Mouse (Mus musculus) embryo, embryonic 11.5 days (tissue): Measurements from ENCODE around the gene Ankrd37.

Source experiments
- DNase-seq: peaks from one replicate; pipeline ENCODE4 v3.0.0-alpha.2; 2012; ENCODE audit warnings: low read depth, low spot score

The Ankrd37 gene

GRCm38 (mm10) chr8:46005596-46005995 is at the start of gene Ankrd37:
TSS of gene Ankrd37 (minus strand) at chr8:46005707.
- DNase-seq, result no peak

- DNase-seq, result no peak
Observed at GRCm38 (mm10) chr8:46040260-46040659, 34.8 kb upstream of the Ankrd37 start.

DNA sequence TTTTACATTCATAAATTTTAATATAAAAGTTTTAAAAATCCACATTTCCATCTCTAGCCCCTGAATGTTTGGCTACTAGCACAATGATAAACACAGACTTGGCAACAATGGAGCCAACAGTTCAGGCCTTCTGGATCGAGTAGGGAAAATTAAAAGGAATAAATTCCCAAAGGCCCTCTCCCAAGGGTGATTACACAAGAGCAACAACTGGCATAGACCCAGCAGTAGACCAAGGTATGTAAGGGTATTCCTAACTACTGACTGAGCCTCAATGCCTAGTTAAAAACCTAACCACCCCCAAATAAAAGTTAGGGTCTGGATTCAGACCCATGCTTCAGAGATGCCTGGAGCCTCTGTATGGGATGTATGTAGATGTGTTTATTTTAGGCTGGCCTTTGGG is 34.2 kb upstream of the Ankrd37 start:
- no peak for DNase-seq

DNA sequence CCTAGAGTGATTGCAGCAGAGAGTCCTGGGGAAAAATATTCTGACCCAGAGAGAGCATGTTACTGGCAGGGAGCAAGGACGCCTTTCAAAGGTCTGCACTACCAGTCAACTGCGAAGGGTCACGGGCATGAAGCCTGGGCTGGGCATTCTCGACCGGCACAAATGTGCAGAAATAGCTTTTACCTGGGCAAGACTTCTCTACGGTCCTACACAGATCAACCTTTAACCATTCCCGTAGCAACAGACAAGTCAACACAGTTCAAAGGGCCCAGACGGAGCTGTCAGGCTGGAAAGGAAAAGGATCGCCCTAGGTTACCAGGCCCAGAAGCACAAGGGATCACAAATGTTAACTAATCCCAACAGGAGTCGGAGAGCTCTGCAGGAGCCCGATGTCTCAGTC is 30.7 kb upstream of the Ankrd37 start:
- DNase-seq, result no peak

GRCm38 (mm10) chr8:46024392-46024791 is 18.9 kb upstream of the Ankrd37 start:
- no peak for DNase-seq

- DNase-seq, result no peak
Observed at GRCm38 (mm10) chr8:46022758-46023157, 17.3 kb upstream of the Ankrd37 start.

- DNase-seq, result no peak
Observed at GRCm38 (mm10) chr8:46022203-46022602, 16.7 kb upstream of the Ankrd37 start.

GRCm38 (mm10) chr8:46010746-46011680 is 5.5 kb upstream of the Ankrd37 start:
- DNase-seq, result no peak

DNA sequence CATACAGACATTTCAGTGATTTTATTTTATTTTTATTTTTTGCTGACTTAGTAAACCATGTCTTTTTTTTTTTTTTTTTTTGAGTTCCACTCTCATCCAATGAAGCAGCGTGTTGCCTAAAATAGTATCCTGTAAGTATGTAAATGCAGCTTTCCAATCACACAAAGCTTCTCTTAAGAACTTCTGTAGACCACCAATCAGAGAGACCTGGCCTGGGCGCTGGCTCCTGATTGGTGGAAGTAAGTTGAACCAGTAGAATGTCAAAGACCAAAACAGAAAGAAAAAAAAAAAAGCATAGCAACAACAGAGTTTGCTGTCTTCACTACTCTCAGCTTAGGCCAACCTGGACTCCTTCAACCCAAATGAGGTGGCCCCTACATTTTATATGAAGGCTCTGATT is 4.8 kb upstream of the Ankrd37 start:
- no peak for DNase-seq

- DNase-seq, result no peak
Observed at GRCm38 (mm10) chr8:46007050-46007672, 1.7 kb upstream of the Ankrd37 start.

DNA sequence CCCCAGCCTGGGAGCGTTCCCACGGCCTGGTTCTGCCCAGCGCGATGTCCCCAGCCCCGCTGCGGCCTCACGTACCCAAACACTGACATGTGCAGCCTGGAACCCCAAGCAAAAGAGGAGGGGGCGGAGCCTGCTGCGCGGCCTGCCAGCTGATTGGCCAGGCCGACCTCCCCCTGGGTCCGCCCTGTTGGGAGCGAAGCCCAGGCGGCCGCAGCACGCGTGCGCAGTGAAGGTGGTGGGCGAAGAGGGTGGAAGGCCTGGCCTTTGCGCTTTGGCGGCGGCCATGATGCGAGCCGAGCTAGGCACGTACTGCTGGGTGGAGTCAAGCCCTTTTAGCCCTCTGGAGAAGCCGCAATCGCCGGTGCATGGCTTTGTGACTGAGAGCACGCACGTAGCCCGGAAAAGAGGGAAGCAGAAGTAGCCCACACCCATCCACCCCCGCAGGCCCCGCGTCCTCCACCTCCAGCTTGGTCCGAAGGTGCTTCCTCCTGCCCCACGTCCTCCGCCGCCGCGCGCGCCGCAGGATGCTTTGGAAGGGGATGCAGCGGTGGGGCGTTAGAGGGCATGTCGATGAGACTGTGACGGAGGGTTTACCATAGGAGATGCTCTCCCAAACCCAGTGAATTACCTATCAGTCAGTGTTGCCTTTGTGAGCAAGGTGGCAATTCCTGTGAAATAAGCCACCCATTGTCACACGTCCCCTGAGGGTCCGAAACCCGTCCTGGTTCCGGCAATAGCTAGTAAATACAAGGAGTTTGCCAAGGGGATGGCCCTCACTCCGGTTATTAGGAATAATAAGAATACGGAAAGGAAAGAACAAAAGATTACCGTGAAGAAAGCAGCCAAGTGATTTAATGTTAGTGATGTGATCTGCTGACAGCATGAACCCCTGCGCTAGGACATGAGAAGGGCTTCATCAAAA is 5.5 kb downstream of the Ankrd37 start:
- DNase-seq, result peak; percentile 98

- no peak for DNase-seq
Observed at GRCm38 (mm10) chr8:45999138-45999783, 6.2 kb downstream of the Ankrd37 start, which contains the start of gene Lrp2bp. TSS of gene Lrp2bp (plus strand) at chr8:45999303.

GRCm38 (mm10) chr8:45998228-45998627 is 7.3 kb downstream of the Ankrd37 start:
- no peak for DNase-seq

DNA sequence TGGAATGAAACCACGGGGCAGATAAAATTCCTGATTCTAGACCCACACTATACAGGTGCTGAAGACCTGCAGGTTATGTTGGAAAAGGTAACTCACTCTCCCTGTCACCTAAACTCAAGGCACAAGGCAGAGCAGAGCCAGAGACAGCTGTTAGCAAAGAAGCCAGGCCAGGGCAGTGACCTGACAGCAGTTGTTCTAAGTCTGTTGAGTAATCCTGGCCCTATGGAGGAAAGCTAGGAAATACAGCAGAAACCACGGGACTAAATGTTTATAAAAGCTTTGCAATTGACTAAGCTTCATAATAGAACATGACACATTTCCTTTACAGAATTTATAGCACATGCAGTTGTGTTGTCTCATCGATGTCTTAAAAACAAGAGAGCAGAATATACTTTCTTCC is 9.9 kb downstream of the Ankrd37 start:
- DNase-seq, result no peak

DNA sequence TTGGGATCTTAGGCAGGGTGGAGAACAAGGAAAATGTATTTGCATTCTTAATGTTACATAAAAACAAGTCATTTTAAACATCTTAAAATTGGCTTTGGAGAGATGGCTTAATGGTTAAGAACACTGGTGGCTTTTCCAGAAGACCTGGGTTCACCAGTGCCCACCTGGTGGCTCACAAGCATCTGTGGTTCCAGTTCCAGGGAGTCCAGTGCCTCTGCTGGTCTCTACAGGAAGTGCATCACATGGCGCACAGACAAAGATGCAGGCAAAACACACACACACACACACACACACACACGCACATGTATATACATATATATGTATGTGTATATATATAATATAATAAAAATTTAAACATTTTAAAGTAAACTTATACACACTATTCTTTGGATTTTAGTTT is 11.4 kb downstream of the Ankrd37 start:
- DNase-seq, result no peak

GRCm38 (mm10) chr8:45990631-45991310 is 14.7 kb downstream of the Ankrd37 start:
- DNase-seq, result no peak

- no peak for DNase-seq
Observed at GRCm38 (mm10) chr8:45988189-45988588, 17.3 kb downstream of the Ankrd37 start.

- no peak for DNase-seq
Observed at GRCm38 (mm10) chr8:45986665-45987064, 18.8 kb downstream of the Ankrd37 start.

GRCm38 (mm10) chr8:45975837-45976468 is 29.6 kb downstream of the Ankrd37 start:
- no peak for DNase-seq

DNA sequence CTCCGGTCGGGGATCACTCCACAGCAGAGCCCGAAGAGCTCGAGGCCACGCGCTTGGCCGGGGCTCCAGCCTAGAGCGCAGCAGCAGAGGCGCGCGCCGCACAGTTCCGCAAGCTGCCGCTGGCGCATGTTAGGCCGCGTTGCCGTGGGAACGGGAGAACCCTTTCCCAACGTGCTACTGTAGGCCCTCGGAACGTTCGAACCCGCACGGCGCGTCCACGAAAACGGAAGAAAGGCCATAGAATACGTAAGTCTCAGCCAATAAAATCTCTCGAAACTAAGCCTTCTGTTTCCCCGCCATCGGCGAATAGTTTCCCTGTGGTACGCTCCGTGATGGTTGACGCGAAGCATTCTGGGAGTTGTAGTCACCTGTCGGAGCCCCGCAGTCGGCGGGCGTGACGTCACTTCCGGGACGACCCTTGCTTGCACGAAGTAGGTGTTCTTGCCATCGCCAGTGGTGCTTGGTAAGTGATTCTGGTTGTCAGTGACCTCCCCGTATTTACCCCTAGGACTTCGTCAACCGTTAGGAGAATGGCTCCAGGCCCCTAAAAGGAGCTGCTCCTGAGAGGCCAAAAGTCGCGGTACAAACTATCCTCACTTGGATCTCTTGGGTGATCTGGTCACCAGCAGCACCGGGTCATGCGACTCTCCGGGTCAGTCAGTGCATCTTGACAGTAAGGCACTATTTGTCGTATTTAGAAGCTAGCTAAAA is 30.2 kb downstream of the Ankrd37 start, which contains the start of the genes 1700029J07Rik and Ufsp2:
TSS of gene 1700029J07Rik (minus strand) at position 127 of the 711 bp plus-strand sequence.
TSS of gene Ufsp2 (plus strand) at position 403 of the 711 bp plus-strand sequence.
- DNase-seq, result peak; percentile 95
